Mouse (Mus musculus) cerebellum, adult 2 months (tissue): ENCODE data around the gene Ppm1l. TPM values are rescaled to one million over a fixed set of nuclear protein-coding genes. Genes with fewer than 3 reads are reported as not detected.

Experiments used
- DNase-seq, 2 experiments: peaks; one replicate each; pipeline ENCODE4 v3.0.0; 2021
- H3K27ac ChIP-seq: fragments of 200-500 bp; 2 replicates; pipeline ENCODE4 v1.5.1; 2012; ENCODE audit warnings: low read length, control low read depth, inconsistent platforms; ENCODE audit not compliant: insufficient read depth
- H3K27me3 ChIP-seq: fragments of 200-500 bp; 2 replicates; pipeline ENCODE4 v1.6.1; 2012; ENCODE audit warnings: inconsistent platforms, mild to moderate bottlenecking, low read length, moderate library complexity; ENCODE audit not compliant: control insufficient read depth, insufficient read depth
- H3K4me1 ChIP-seq: fragments of 200-500 bp; 2 replicates; pipeline ENCODE4 v1.6.1; 2011; ENCODE audit warnings: low read length; ENCODE audit not compliant: control insufficient read depth, insufficient read depth
- H3K4me3 ChIP-seq: fragments of 200-500 bp; replicated peaks from 2 replicates; pipeline ENCODE3; 2011; ENCODE audit warnings: mild to moderate bottlenecking, low read depth, low read length, control low read depth; ENCODE audit not compliant: insufficient read depth
- CTCF ChIP-seq: fragments of 200-500 bp; IDR thresholded peaks from 2 replicates; pipeline ENCODE4 v1.5.1; 2011; ENCODE audit warnings: low read depth, mild to moderate bottlenecking, control low read depth, low read length, moderate library complexity, borderline replicate concordance; ENCODE audit not compliant: insufficient read depth
- POLR2A ChIP-seq: fragments of 200-500 bp; IDR thresholded peaks from 2 replicates; pipeline ENCODE4 v1.6.1; 2011; ENCODE audit warnings: low read length, control low read depth, borderline replicate concordance; ENCODE audit not compliant: insufficient read depth
- WGBS: fragments of 180-500 bp; shearing (Covaris S2); methylation state at CpG from one replicate; pipeline ENCODE4 v1.1.7; 2018; 5-methylcytosine and 5-hydroxymethylcytosine counted together
- polyA plus RNA-seq: library from polyadenylated mRNA; depleted of rRNA; stranded (reverse); fragments of >200 nt; gene quantifications from 2 replicates; pipeline ENCODE4 v1.2.3, GENCODE M21; 2012

Gene Ppm1l
- polyA plus RNA-seq, 1 experiment, result 38.2 TPM

DNA sequence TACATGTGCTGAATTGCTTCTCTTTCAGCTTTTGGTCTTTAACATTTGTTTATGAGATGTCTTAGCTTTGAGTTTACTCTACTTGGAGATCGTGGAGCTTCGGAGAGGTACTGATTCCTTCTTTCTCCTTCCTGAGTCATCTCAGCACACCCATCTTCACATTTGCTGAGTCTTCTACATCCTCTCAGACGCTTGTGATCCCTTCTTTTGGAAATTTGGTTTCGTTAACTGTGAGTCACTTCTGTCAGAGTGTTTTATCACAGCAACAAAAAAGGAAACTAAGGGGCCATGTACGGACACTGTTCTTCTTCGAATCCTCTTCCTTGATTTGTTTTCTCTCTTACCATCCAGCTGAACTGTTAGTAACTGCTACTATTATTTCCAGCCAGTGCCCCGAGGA, 212.9 kb downstream of the Ppm1l start:
- H3K27ac ChIP-seq, result no peak overlapping the region

DNA sequence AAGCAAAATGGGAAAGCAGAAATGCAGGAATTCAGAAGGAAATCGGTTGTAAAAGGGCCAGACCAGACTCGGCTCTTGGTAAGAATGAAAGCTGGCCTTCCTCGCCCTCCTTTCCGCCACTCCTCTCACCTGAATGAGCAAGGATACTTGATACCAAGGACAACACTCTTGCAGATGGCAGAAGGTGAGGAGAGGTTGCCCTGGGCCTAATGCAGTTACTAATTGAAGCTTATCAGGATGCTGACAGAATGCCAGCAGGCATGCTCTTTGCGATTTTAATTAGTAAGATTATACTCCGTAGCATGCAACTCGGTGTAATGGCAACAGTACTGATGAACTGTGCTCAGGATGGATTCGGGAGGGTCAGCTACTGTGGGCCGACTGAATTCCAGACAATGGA, 214.8 kb downstream of the Ppm1l start:
- H3K4me1 ChIP-seq, result peaks cover 13% of the 10 kb centered on the region
- H3K27me3 ChIP-seq, result no peaks in the 10 kb centered on the region
- WGBS, result 43% methylated on average over 9 of the region's 9 CpGs
- H3K4me3 ChIP-seq, result no peak overlapping the region
- no peak for DNase-seq
- no peak overlapping the region for H3K27ac ChIP-seq
- no peak for TF ChIP-seq CTCF
- no peak for TF ChIP-seq POLR2A

More for the DNA sequence above, 212.9 kb downstream of the Ppm1l start:
- H3K4me3 ChIP-seq, result no peak overlapping the region
- 81% methylated on average over 7 of the region's 7 CpGs for WGBS
- DNase-seq, result no peak
- TF ChIP-seq POLR2A (no peak), CTCF (no peak)
- no peaks in the 10 kb centered on the region; the same call in 1 of the 2 replicates for H3K27me3 ChIP-seq
- peaks cover 8% of the 10 kb centered on the region; the same call in 1 of the 2 replicates for H3K4me1 ChIP-seq

DNA sequence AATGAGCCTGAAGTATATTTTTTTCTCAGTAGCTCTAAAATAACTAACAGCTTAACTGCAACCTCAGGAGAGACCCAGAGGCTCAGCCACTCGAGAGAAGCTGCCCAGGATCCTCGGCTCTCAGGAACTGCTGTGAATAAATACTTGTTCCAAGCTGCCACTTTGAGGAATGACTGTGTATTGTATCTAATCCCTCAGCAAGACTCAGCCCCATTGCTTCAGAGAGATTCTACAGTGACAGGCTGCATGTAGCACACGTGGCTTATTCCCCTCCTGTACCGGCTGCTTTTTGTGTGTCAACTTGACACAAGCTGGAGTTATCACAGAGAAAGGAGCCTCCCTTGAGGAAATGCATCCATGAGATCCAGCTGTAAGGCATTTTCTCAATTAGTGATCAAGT, 216.0 kb downstream of the Ppm1l start:
- Histone ChIP-seq H3K4me3 (no peak overlapping the region), H3K27ac (no peak overlapping the region), H3K4me1 (peaks cover 13% of the 10 kb centered on the region), H3K27me3 (no peaks in the 10 kb centered on the region)
- TF ChIP-seq POLR2A (no peak), CTCF (no peak)
- WGBS, result 89% methylated on average over 4 of the region's 4 CpGs
- DNase-seq, result no peak

DNA sequence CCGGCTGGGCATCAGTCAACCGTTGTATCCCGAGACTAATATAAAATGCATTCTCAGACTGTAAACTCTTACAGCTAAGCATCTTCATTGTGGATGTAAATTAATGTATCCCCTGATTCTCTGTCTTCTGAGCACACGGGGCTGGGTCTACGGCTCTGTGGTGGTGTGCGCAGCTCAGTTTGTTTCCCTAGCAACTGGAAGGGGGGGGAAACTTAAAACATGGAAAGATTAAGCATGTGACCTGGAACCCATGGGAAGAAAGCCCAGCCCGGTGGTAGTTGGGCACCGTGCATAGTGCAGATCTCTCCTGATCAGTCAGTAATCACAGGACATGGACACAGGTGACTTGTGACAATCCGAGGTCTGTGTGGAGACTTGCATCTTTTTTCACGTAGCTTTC, 218.8 kb downstream of the Ppm1l start:
- H3K4me1 ChIP-seq, result peaks cover 13% of the 10 kb centered on the region
- DNase-seq, result no peak
- no peak overlapping the region for H3K27ac ChIP-seq
- no peak for TF ChIP-seq CTCF
- TF ChIP-seq POLR2A, result no peak
- no peaks in the 10 kb centered on the region for H3K27me3 ChIP-seq
- H3K4me3 ChIP-seq, result no peak overlapping the region
- WGBS, result 76% methylated on average over 10 of the region's 10 CpGs

DNA sequence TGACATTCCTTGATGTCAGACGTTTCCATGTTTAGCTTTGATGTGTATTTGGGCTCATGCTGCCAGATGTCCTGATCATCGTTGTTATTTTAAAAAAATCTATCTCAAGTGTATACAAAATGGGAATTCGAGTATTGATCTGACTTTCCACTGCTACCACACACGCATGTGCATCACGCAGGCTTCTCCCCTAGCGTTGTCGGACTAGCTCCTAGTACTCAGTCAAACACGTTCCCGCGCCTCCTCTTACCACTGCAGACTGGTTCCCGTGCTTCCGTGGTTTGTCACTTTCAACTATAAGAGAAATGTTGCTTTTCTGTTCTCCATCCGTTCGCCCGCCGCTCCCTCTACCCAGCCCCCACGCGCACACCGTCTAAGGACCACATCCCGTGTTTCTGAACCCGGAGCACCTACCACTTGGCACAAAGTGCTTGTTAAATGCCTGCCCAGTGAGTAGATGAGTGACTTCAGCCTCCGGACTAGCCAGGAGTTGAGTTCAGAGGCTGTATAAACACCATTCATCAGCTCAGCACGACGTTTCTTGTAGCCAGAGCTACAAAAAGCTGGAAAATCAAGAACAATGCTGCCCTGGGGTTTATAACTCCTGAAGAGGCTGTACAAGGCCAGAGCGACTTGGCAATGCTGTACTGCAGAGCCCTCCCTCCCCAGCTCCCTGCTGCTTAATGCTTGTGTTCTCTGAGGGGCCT, 219.4 kb downstream of the Ppm1l start:
- no peak overlapping the region for H3K27ac ChIP-seq
- 50% methylated on average over 25 of the region's 25 CpGs for WGBS
- no peaks in the 10 kb centered on the region for H3K27me3 ChIP-seq
- TF ChIP-seq CTCF (no peak), POLR2A (no peak)
- peak in 1 of 2 experiments; percentile 38 for DNase-seq
- H3K4me1 ChIP-seq, result peaks cover 13% of the 10 kb centered on the region
- no peak overlapping the region for H3K4me3 ChIP-seq

DNA sequence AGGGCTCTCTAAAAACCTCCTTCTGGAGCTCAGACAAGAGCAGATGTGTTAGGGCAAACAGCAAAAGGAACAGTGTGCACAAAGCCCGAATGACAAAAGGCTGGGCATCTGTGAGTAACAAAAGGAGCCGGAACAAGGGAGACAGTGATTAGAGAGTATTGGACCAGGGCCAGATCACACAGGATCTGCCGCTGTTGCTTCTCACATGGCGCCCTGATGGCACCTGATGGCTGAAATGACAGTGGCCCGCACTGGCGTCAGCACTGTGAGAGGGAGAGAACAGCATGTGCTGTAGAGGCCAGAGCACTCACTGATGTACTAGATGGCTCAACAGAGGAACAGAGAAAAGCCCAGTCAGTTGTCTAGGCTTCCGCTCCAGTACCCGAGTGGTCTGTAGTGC, 226.3 kb downstream of the Ppm1l start:
- WGBS, result 31% methylated on average over 8 of the region's 8 CpGs
- DNase-seq, result peak; percentile 57 to 77
- TF ChIP-seq POLR2A (no peak), CTCF (no peak)
- no peak overlapping the region for H3K4me3 ChIP-seq
- H3K27me3 ChIP-seq, result no peaks in the 10 kb centered on the region
- H3K27ac ChIP-seq, result no peak overlapping the region
- peaks cover 3% of the 10 kb centered on the region; the same call in 1 of the 2 replicates for H3K4me1 ChIP-seq

DNA sequence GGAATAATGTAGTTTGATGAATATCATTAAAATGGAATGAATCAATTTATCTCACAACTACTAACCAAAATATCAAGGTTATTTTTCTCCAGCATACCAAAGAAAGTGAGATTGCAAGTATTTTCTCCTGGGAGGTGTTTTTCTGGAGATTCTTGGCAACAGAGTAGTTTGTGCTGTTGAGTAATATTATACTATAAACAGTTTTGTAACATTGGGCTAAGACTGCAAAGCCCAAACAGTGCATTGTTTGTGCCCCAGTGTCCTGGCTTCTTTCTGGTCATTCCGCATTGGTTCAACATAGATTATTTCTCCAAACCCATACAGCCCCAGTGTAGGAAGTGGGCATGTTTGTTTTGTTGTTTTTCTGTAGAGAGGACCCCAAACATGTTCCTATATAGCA, 227.1 kb downstream of the Ppm1l start:
- WGBS, result 100% methylated on average over 1 of the region's 1 CpGs
- Histone ChIP-seq H3K4me3 (no peak overlapping the region), H3K4me1 (peaks cover 8% of the 10 kb centered on the region), H3K27me3 (no peaks in the 10 kb centered on the region), H3K27ac (no peak overlapping the region)
- no peak for TF ChIP-seq CTCF
- no peak for TF ChIP-seq POLR2A
- DNase-seq, result no peak

DNA sequence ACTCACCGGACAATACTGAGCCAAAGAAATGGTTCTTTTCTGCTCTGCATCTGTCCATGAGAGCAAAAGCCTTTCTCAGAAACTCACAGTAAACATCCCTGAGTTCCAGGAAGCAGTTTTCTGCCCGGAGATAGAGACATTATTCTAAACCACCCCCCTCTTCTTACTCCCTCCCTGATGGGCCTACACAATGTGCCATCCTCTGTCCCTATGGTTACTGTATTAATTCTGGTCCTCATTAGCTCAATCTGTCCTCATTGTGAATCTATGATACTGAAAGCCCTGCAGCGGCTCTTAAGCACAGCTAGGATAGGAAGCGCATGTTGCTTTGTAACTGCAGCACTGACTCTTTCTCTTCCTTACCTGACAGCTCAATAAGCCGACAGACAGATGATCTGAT, 228.4 kb downstream of the Ppm1l start:
- Histone ChIP-seq H3K4me3 (no peak overlapping the region), H3K27me3 (no peaks in the 10 kb centered on the region), H3K27ac (no peak overlapping the region), H3K4me1 (peaks cover 14% of the 10 kb centered on the region)
- DNase-seq, result no peak
- TF ChIP-seq POLR2A, result no peak
- TF ChIP-seq CTCF, result no peak
- 84% methylated on average over 5 of the region's 5 CpGs for WGBS
